Mouse (Mus musculus) liver, embryonic 16.5 days (tissue): ENCODE measurements around the gene Fyco1. TPM values are rescaled to one million over a fixed set of nuclear protein-coding genes. Genes with fewer than 3 reads are reported as not detected.

Source experiments
- ATAC-seq: fragments of 200-750 bp; cut with Nextera tagmentation; 2 replicates; pipeline ENCODE4 v1.8.0; 2017; ENCODE audit warnings: low read depth, mild to moderate bottlenecking, moderate number of reproducible peaks, moderate library complexity
- H3K27ac ChIP-seq: fragments of 300-500 bp; sonication (generic); 2 replicates; pipeline ENCODE4 v1.5.1; 2014; ENCODE audit warnings: mild to moderate bottlenecking, low read length
- H3K27me3 ChIP-seq: fragments of 300-500 bp; sonication (generic); 2 replicates; pipeline ENCODE4 v1.6.1; 2014; ENCODE audit warnings: low read depth, low read length, mixed read lengths; ENCODE audit not compliant: control insufficient read depth, insufficient read depth
- H3K36me3 ChIP-seq: fragments of 300-500 bp; sonication (generic); 2 replicates; pipeline ENCODE4 v1.6.1; 2014; ENCODE audit warnings: mild to moderate bottlenecking; ENCODE audit not compliant: control insufficient read depth, insufficient read depth
- H3K4me1 ChIP-seq: fragments of 300-500 bp; sonication (generic); 2 replicates; pipeline ENCODE4 v1.6.1; 2014; ENCODE audit warnings: low read depth, low read length, mixed read lengths; ENCODE audit not compliant: control insufficient read depth
- H3K4me2 ChIP-seq: fragments of 300-500 bp; sonication (generic); 2 replicates; pipeline ENCODE4 v1.6.1; 2014; ENCODE audit warnings: low read depth, low read length, mixed read lengths
- H3K4me3 ChIP-seq: fragments of 300-500 bp; sonication (generic); 2 replicates; pipeline ENCODE4 v1.5.1; 2014; ENCODE audit warnings: low read depth, mild to moderate bottlenecking, low read length
- H3K9ac ChIP-seq: fragments of 300-500 bp; sonication (generic); 2 replicates; pipeline ENCODE4 v1.6.1; 2014; ENCODE audit warnings: low read depth, low read length
- H3K9me3 ChIP-seq: fragments of 300-500 bp; sonication (generic); replicated peaks from 2 replicates; pipeline ENCODE4 v1.6.1; 2016; ENCODE audit warnings: low read length; ENCODE audit not compliant: control insufficient read depth
- WGBS: fragments of 180-500 bp; shearing (Covaris S2); extraction: QIAGEN DNeasy Blood & Tissue Kit; methylation state at CpG from one replicate; pipeline ENCODE4 v1.1.7; 2014; ENCODE audit not compliant: insufficient replicate concordance; 5-methylcytosine and 5-hydroxymethylcytosine counted together
- polyA plus RNA-seq: library from polyadenylated mRNA; unstranded; fragments of >200 nt; fragmentation: Nextera tagmentation; extraction: Ambion mirVana; gene quantifications from 2 replicates; pipeline ENCODE4 v1.2.1, GENCODE M21; 2015

Fyco1 gene
- 3.9 and 4.7 TPM in 2 replicates for polyA plus RNA-seq

- peak; percentile 94 for ATAC-seq
- Histone ChIP-seq H3K9me3 (no peaks in the 10 kb centered on the region), H3K4me3 (peak within 1 kb of the TSS; percentile 97), H3K4me2 (peak within 1 kb of the TSS; percentile 78), H3K27me3 (no peaks in the 10 kb centered on the region), H3K36me3 (no peaks in the 10 kb centered on the region), H3K4me1 (peaks cover 24% of the 10 kb centered on the region), H3K27ac (peak within 1 kb of the TSS; percentile 94), H3K9ac (peak within 1 kb of the TSS; percentile 95)
- WGBS: under 1% methylated on average over 47 of the region's 47 CpGs
Measured at GRCm38 (mm10) chr9:123851713-123852448, at the start of gene Fyco1. Gene Fyco1, minus strand, starts transcription at chr9:123851899.

- H3K27me3 ChIP-seq: no peaks in the 10 kb centered on the region
- no peaks in the 10 kb centered on the region for H3K9me3 ChIP-seq
- no peaks in the 10 kb centered on the region for H3K36me3 ChIP-seq
- H3K9ac ChIP-seq: no peak overlapping the region
- H3K27ac ChIP-seq: no peak overlapping the region
- ATAC-seq: no peak
- H3K4me3 ChIP-seq: no peak overlapping the region
- 41% methylated on average over 4 of the region's 4 CpGs for WGBS
- H3K4me1 ChIP-seq: no peaks in the 10 kb centered on the region
- no peak overlapping the region for H3K4me2 ChIP-seq
Measured at GRCm38 (mm10) chr9:123872049-123872448, 20.4 kb upstream of the Fyco1 start.

- H3K27ac ChIP-seq: no peak overlapping the region
Measured at GRCm38 (mm10) chr9:123869167-123869784, 17.6 kb upstream of the Fyco1 start.

DNA sequence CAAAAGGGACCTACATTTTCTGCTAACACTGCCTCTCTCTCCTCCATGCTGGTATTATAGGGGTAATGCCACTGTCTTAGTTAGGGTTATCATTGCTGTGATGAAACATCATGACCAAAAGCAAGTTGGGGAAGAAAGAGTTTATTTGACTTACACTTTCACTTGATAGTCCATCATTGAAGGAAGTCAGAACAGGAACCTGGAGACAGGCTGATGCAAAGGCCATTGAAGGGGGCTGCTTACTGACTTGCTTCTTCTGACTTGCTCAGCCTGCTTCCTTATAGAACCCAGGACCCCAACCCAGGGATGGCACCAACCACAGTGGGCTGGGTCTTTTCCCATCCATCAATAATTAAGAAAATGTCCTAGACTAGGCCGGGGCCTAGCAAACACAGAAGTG is 11.9 kb upstream of the Fyco1 start:
- no peak overlapping the region for H3K4me2 ChIP-seq
- no peak overlapping the region for H3K4me3 ChIP-seq
- H3K9me3 ChIP-seq: no peaks in the 10 kb centered on the region
- no peak overlapping the region for H3K9ac ChIP-seq
- ATAC-seq: no peak
- WGBS: 70% methylated on average over 1 of the region's 1 CpGs
- no peaks in the 10 kb centered on the region for H3K36me3 ChIP-seq
- H3K27ac ChIP-seq: no peak overlapping the region
- H3K27me3 ChIP-seq: no peaks in the 10 kb centered on the region
- H3K4me1 ChIP-seq: no peaks in the 10 kb centered on the region

More at GRCm38 (mm10) chr9:123869167-123869784, 17.6 kb upstream of the Fyco1 start:
- Histone ChIP-seq H3K9me3 (no peaks in the 10 kb centered on the region), H3K27me3 (no peaks in the 10 kb centered on the region), H3K4me2 (no peak overlapping the region), H3K4me1 (no peaks in the 10 kb centered on the region), H3K9ac (no peak overlapping the region), H3K36me3 (no peaks in the 10 kb centered on the region), H3K4me3 (no peak overlapping the region)
- ATAC-seq: no peak
- WGBS: 51% methylated on average over 3 of the region's 6 CpGs

DNA sequence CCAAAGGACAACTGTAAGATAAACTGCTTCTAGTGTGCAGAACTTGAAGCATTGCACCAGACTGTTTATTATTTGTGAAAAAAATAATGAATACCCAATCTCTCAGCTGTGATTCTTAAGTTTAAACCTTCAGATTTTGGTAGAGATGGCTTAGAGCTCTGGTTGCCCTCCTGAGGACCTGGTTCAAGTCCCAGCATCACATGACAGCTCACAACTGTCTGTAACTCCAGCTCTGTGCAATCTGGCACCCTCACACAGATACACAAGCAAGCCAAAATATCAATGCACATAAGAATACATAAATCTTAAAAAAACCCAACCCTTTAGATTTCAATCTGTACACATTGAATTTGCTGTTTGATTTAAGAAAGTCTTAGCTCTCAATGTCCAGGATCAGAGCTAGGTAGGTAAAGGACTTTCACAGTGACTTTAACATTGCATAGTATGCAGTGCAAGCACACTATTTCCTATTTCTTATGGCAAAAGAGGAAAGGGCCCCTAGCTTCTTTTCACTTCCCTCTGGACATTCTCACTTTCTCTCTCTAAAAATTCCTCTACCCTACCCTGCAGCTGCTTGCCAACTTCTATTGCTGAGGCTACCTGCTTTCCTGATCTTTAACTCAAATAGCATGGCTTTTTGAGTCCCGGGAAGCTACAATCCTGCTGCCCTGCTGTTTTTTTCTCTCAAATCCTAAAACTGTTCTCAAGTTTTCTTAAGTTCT is 11.4 kb upstream of the Fyco1 start:
- 63% methylated on average over 1 of the region's 1 CpGs for WGBS
- Histone ChIP-seq H3K36me3 (no peaks in the 10 kb centered on the region), H3K4me3 (no peak overlapping the region), H3K9me3 (no peaks in the 10 kb centered on the region), H3K27ac (no peak overlapping the region), H3K9ac (no peak overlapping the region), H3K4me1 (no peaks in the 10 kb centered on the region), H3K27me3 (no peaks in the 10 kb centered on the region), H3K4me2 (no peak overlapping the region)
- no peak for ATAC-seq

GRCm38 (mm10) chr9:123861929-123862328 is 10.2 kb upstream of the Fyco1 start, which contains the start of gene Xcr1:
Gene Xcr1, minus strand, starts transcription at chr9:123862029.
- 66% methylated on average over 9 of the region's 9 CpGs for WGBS

DNA sequence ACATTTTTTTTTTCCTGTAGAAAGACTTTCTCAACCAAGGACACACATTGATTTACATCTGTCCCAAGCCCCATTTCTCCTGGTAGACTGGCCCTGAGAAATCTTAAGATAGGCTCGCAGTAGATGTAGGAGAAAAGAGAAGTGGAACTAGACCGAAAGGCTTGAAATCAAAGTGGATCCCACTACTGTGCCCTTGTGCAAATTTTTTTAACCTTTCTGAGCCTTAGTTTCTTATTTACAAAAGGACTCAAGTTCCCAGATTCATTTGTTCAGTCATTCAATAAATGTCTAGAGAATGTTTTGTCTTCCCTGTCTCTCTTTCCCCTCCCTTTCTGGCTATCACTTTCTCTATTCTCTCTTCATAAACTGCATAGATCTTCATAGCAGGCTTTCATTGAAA is 5.1 kb upstream of the Fyco1 start:
- no peak for ATAC-seq
- 48% methylated on average over 2 of the region's 2 CpGs for WGBS

More at GRCm38 (mm10) chr9:123861929-123862328, 10.2 kb upstream of the Fyco1 start, which contains the start of gene Xcr1:
- H3K27ac ChIP-seq: no peak within 1 kb of the TSS
- H3K4me1 ChIP-seq: no peaks in the 10 kb centered on the region
- ATAC-seq: no peak
- no peak within 1 kb of the TSS for H3K4me3 ChIP-seq
- no peak within 1 kb of the TSS for H3K9ac ChIP-seq
- no peaks in the 10 kb centered on the region for H3K36me3 ChIP-seq
- H3K27me3 ChIP-seq: no peaks in the 10 kb centered on the region
- no peak within 1 kb of the TSS for H3K4me2 ChIP-seq
- no peaks in the 10 kb centered on the region for H3K9me3 ChIP-seq

GRCm38 (mm10) chr9:123852449-123853390 is 1.0 kb upstream of the Fyco1 start:
- Histone ChIP-seq H3K27ac (peak overlapping the region; percentile 53), H3K9ac (peak overlapping the region; percentile 51), H3K4me3 (peak overlapping the region; percentile 60), H3K36me3 (no peaks in the 10 kb centered on the region), H3K9me3 (no peaks in the 10 kb centered on the region), H3K4me1 (peaks cover 24% of the 10 kb centered on the region), H3K4me2 (peak overlapping the region; percentile 62), H3K27me3 (no peaks in the 10 kb centered on the region)
- whole genome bisulfite sequencing: 44% methylated on average over 5 of the region's 5 CpGs
- ATAC-seq: no peak

More for the DNA sequence above, 5.1 kb upstream of the Fyco1 start:
- no peak overlapping the region for H3K4me3 ChIP-seq
- H3K27ac ChIP-seq: no peak overlapping the region
- no peaks in the 10 kb centered on the region for H3K27me3 ChIP-seq
- H3K4me2 ChIP-seq: no peak overlapping the region
- H3K4me1 ChIP-seq: peaks cover 3% of the 10 kb centered on the region
- H3K9ac ChIP-seq: no peak overlapping the region
- H3K36me3 ChIP-seq: no peaks in the 10 kb centered on the region
- no peaks in the 10 kb centered on the region for H3K9me3 ChIP-seq
